Mouse (Mus musculus): ENCODE data around the gene Tmem205.

Gene Tmem205

DNA sequence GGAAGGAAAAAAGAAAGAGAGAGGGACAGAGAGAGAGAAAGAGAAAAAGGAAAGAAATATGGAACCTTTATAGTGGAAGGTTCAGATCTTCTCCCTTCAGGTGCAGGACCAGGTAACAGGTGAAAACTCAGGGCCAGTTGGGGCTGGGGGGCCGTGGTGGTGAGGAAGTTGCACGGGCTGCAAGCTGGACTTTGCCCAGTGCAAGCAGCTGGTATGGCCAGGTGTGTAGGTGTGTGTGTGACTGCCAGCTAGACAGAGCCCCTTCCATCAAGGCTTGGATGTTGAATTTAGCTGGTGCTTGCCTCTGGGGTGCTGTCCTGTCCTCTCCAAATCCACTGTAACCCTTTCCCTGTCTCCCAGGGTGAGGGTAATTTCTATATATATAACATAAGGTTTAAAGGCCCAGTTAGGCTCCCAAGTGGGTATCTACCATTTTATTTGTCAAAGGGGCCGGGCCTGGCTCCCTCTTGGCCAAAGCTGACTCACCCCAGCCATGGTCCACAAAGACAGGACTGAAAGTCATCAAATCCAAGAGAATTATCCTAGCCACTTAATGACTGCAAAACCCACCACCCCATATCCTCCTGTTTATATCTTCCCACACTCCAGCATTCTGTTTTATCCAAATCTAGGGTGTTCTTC is 10.4 kb downstream of the Tmem205 start:
- no peak for DNase-seq

DNA sequence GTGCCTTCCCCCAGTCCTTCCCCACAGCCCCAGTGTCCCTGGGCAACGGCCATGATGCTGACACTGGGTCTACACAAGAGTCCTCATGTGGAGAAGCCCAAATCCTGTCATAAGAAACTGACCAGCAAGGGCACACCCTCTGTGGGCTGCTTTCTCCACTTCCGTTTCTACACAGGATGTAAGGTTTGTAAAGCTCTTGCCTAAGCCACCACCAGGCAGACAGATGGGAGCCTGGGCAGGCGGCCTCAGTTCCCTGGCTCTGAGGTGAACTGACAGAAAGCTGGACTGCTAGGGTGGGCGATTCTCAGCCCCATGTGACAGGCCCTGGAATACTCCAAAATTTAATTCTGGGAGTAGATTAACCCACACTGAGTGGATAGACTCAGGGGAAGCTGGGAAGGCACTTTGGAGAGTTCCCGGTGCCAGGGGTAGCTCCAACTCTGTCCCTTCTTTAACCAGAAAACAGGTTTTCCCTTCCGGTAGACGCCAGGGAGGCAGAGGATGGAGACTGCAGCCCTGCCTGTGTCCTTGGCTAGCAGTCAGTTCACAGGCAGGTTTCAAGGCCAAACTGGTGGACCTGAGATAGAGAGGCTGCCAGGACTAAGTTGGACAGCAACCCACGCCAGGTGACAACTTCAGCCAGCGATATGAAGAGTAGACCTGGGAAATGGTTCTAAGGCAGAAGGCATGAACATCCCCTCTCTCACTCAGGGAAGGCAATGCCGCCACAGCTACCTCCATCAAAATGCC is 17.7 kb downstream of the Tmem205 start:
- DNase-seq: no peak

DNA sequence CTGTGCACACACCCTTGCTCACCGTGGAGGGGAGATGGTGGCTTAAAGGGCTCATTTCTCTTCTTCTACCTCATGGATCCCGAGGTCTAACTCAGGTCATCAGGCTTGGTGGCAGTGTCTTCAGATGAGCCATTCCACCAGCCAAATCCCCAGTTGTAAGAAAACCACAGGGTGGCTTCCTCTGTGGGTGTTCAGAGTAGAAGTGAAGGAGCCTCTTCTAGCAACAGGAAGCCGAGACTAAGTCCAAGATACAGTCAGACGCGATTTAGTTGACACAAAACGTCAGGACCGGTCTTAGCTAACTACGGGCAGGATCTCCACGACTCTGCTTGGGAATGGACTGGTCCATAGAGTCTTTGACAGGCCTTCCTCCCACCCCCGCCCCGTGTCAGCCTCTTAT is 19.1 kb downstream of the Tmem205 start:
- DNase-seq: no peak

DNA sequence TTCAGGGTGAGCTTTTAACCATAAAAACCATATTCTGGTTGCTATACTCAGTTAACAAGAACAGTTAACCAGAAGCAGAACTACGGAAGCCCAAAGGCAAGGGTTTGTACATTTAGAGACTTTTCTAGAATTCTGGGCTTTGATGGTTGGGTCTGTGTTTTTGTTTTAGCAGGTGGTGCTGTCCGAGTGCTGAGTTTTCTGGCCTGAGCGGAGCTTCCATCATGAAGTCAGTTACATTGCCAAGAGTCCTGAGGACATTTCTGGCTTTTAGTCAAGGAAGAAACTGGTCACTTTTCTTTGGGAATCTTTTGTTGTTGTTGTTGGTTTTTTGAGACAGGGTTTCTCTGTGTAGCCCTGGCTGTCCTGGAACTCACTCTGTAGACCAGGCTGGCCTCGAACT is 23.3 kb downstream of the Tmem205 start:
- no peak for DNase-seq

DNA sequence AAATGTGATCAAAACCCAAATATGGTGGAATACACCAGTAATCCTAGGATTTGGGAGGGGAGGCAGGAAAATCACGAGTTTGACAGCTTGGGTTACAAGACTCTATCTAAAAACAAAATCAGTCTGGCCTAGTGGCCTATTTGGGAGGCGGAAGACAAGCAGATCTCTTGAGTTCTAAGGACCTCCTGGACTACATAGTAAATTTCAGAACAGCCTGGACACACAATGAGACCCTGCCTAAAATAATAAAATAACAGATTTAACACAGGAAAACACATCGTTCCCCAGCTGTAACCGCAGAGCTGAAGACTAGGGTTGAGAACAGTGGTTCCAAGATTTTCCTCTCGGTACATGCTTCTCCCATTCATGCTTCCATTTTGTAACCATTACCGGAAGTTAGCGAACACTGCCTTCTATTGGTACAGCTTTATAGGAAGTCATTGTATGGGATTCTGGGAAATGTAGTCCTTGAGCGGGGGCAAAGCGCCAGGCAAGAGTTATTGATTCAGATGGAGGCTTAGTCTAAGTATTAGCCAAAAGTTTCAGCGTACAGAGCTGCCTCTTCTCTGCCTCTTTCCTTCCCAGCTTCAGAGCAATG is 26.0 kb downstream of the Tmem205 start:
- DNase-seq: peak; percentile 93

DNA sequence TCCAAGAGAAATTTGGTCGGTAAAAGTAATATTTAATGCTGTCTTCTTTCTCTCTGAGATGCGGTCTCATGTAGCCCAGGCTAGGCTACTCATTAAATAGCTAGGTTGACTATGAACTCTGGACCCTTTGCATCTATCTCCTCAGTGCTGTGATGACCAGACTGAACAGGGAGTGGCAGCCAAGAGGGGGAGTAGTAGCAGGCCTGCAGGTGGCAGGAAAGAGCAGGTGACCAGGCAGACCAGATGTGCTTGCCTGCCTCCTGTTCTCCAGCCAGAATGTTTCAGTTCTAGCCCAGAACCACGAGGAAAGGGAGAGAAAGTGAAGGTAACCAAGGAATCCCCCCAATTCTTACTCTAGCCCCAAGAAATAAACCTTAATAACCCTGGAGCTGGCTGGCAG is 38.1 kb downstream of the Tmem205 start:
- no peak for DNase-seq

- no peak for DNase-seq
Observed at GRCm38 (mm10) chr9:21876601-21877000, 50.8 kb downstream of the Tmem205 start.

GRCm38 (mm10) chr9:21872204-21872603 is 55.2 kb downstream of the Tmem205 start:
- peak; percentile 16 for DNase-seq

Data from retina, postnatal 1 day (tissue).